Mouse (Mus musculus): ENCODE measurements at regions not wholly inside any gene's neighbourhood (a gene's known extent, or its start where the extent isn't known, plus 50 kb on each side); places are given as distances from the start of the nearest gene placed in this dataset.

GRCm38 (mm10) chr3:118430631-118430906, 131.4 kb upstream of the Dpyd start:
- TF ChIP-seq GATA1 (IDR thresholded peaks at IDR 0.05; ENCODE audit: borderline replicate concordance, low read length) = no peak
- no peak for TF ChIP-seq FLI1 (IDR thresholded peaks at IDR 0.05; ENCODE audit: low read length)

Data from megakaryocyte, embryonic 14.5 days (primary cell).